Mouse (Mus musculus) urinary bladder, adult 2 months (tissue): ENCODE data around the gene Akr1c14. TPM values are rescaled to one million over a fixed set of nuclear protein-coding genes. Genes with fewer than 3 reads are reported as not detected.
"Not testable (repeated sequence)": the region's sequence is repeated elsewhere in the genome, so short reads cannot be mapped to it uniquely, and the experiment has no call there.

Experiments
- DNase-seq: peaks from one replicate; pipeline ENCODE4 v3.0.0; 2022; ENCODE audit warnings: low spot score
- polyA plus RNA-seq: library from polyadenylated mRNA; depleted of rRNA; stranded (reverse); fragments of >200 nt; gene quantifications from 2 replicates; pipeline ENCODE4 v1.2.3, GENCODE M21; 2012; rRNA removed

Akr1c14 gene
- polyA plus RNA-seq = 2.3 and 2.4 TPM in 2 replicates

GRCm38 (mm10) chr13:4048719-4049118 lies at the start of gene Akr1c14:
TSS of gene Akr1c14 (plus strand) at chr13:4049011.
- no peak for DNase-seq

DNA sequence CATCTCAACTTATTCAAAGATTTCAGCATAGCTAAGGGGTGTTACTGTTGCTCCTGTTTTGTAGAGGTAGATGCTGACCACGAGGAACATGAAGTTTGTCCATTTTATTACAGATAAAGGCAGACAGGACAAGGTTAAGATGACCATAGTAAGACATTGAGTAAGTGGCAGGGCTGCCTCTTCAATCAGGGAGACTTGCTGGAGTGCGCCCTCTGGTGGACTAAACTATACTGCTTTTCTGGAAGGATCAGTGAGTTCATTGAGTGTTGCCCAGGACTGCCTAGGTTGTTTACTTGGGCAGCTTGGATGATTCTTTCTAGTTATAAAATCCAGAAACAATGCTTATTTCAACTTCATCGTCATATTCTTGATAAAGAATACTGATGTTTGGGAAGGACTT lies 47.1 kb upstream of the Akr1c14 start:
- no peak for DNase-seq

DNA sequence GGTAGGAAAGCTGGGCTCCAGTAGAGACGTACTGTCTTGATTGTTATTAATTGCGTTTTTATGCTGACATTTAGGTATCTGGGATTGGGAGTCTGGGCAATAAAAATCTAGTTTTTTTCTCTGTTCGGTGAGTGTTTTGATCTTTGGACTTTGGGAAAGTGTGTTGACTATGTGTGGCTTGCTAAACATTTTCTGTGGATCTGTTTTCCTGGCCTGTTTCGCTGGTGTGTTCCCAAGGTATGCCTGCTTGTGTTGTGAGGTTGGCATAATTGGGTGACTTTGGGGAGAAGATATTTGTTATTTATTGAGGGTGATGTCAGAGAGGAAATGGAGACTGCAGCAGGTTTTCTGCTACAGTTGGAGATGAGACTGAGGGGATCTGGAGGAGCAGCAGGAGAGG lies 38.0 kb upstream of the Akr1c14 start:
- no peak for DNase-seq

GRCm38 (mm10) chr13:4013811-4014210 lies 35.0 kb upstream of the Akr1c14 start:
- no peak for DNase-seq

DNA sequence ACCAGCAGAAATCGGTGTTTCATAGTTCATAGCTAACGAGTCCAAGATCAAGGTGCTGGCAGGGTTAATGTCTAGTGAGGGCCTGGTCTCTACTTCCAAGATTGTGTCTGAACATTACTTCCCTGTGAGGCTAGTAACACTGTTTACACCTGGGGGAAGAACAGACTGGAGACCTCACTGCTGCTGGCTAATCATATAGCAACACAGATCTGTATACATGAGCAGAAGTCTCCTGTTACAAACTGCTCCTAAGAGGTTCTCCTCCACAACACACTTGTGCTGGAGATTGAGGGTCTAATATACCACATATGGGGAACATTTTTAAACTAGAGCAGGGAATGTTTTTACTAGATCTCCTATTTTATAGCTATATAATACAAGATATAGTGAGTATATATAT lies 18.9 kb upstream of the Akr1c14 start:
- DNase-seq = no peak

- no peak for DNase-seq
Measured at GRCm38 (mm10) chr13:4032512-4032911, 16.3 kb upstream of the Akr1c14 start.

- DNase-seq = no peak
Measured at GRCm38 (mm10) chr13:4035052-4035451, 13.8 kb upstream of the Akr1c14 start.

DNA sequence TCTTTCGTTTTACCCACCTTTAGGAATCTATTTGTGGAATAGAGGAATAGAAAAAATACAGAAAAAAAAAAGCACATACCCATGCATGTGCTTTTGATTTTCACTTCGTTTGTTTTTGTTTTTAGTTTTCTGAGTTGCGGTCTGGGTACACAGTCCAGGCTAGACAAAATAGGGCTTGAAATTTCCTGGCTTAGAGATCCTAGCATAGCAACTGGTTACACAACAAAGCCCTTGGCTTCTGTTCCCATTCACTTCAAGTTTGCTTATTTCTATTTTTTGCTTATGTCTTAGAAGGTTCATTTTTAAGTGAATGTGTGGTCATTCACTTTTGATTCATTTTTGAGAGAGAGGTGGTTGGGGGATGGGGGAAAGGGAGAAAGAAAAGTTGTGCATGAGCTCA lies 2.7 kb upstream of the Akr1c14 start:
- no peak for DNase-seq

GRCm38 (mm10) chr13:4046841-4047240 lies 2.0 kb upstream of the Akr1c14 start:
- no peak for DNase-seq

DNA sequence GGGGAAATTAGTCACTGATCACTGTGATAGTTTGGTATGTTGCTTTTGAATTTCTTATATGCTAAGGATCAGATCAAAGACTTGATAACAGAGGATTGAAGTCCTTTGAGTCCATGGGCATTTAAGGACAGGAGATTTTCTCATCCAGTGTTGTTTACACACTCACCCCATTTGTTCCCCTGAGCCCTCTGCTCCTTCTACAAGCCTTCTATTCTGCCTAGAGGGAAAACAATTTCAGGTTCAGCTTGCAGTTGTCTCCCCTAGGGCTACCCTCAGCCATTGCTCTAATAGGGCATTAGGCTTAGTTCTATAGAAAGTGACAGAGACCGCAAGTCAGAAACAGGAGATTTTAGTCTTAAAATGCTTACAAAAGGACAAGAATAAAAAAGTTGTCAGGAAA lies 585 bp upstream of the Akr1c14 start:
- DNase-seq = no peak

GRCm38 (mm10) chr13:4049655-4050054 lies 844 bp downstream of the Akr1c14 start:
- DNase-seq = no peak

GRCm38 (mm10) chr13:4055450-4055849 lies 6.6 kb downstream of the Akr1c14 start:
- DNase-seq = no peak

DNA sequence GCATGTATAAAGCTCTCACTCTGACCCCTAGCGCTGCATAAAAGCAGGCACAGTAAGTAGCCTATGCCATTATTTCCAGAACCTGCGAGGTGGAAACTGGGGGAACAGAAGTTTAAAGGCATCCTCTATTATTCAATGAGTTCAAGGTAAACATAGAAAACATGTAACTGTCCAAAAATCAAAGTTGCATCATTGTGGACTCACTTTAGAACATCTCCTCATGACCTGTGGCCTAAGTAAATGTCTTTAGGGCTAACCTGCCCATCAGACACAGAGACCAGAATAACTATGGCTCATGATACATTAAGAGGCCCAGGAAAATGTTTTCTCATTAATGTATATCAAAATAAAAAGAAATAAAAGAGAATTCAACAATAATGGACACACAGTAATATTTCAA lies 7.4 kb downstream of the Akr1c14 start:
- no peak for DNase-seq

- not testable (repeated sequence) for DNase-seq
Measured at GRCm38 (mm10) chr13:4058239-4058638, 9.4 kb downstream of the Akr1c14 start.

- DNase-seq = no peak
Measured at GRCm38 (mm10) chr13:4059363-4059762, 10.6 kb downstream of the Akr1c14 start.

DNA sequence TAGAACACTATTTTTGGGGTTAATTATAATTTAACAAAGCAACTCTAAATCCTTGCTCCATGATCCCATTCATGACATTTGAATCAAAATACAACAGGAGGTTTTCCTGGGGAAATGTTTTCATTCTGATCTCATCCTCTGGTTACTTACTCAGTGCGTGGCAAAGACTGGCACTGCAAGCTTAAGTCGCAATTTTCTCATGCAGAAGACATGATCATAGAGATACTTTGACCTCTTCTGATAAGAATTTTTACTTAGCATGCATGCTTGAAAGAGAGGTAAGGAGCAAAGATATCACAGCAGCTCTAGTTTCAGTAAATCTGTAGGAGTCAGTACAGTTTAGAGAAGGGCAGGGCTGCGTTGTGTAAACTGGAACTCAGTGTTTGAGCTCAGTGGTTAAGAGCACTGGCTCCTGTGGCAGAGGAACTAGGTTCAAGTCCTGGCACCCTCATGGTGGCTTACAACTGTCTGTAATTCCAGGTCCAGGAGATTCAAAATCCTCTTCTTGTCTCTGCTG lies 11.5 kb downstream of the Akr1c14 start:
- no peak for DNase-seq

GRCm38 (mm10) chr13:4076517-4077435 lies 28.0 kb downstream of the Akr1c14 start:
- DNase-seq = no peak

DNA sequence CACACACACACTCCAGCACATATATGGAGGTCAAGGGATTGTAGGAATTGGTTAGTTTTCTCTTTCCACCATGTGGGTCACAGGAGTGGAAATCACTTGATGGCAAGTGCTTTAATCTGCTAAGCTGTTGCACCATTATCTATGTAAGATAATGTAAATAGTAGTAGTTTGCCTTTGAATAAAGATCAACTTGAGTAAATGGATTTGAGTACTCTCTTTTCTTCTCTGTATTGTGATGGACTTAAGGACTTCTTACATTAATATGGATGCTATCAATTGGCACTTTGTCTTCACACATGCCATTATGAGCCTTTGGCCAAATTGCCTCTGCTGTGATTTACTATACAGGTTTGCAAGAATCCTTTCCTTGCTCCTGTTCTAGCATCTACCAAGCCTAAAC lies 31.1 kb downstream of the Akr1c14 start:
- DNase-seq = no peak

GRCm38 (mm10) chr13:4101691-4102090 lies 52.9 kb downstream of the Akr1c14 start:
- DNase-seq = no peak

DNA sequence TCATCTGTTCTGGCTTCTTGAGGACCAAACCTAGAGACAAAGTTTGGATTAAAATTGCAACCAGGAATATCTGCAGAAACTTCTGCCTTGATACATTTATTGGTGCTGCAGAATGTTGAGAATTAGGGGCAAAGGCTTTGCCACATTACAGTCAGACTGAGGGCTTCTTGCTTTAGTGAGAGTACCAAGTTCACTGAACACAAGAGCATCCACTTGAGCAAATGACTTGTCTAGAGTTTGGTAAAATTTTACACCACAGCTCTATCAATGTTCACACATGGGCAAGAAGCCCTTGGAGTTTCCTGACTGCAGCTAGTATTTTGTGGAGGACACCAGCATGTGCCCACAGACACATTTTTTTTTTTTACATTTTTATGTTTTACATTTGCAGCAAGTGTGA lies 53.9 kb downstream of the Akr1c14 start:
- no peak for DNase-seq

GRCm38 (mm10) chr13:4110281-4111188 lies 61.7 kb downstream of the Akr1c14 start:
- no peak for DNase-seq

- DNase-seq = no peak
Measured at GRCm38 (mm10) chr13:4119181-4119904, 70.5 kb downstream of the Akr1c14 start.
